Mouse (Mus musculus) cortical plate, adult 2 months (tissue): Measurements from ENCODE around the gene 1700056E22Rik. TPM values are rescaled to one million over a fixed set of nuclear protein-coding genes. Genes with fewer than 3 reads are reported as not detected.

Experiments used
- H3K27ac ChIP-seq: fragments of 200-500 bp; 2 replicates; pipeline ENCODE4 v1.5.1; 2012; ENCODE audit warnings: low read length, control low read depth, inconsistent platforms; ENCODE audit not compliant: insufficient read depth
- H3K4me1 ChIP-seq: fragments of 200-500 bp; 2 replicates; pipeline ENCODE4 v1.6.1; 2011; ENCODE audit warnings: low read length; ENCODE audit not compliant: control insufficient read depth, insufficient read depth
- H3K4me3 ChIP-seq: fragments of 200-500 bp; 2 replicates; pipeline ENCODE4 v1.5.1; 2011; ENCODE audit warnings: mild to moderate bottlenecking, low read length, control low read depth; ENCODE audit not compliant: insufficient read depth
- CTCF ChIP-seq: fragments of 200-500 bp; IDR thresholded peaks from 2 replicates; pipeline ENCODE4 v1.5.1; 2011; ENCODE audit warnings: mild to moderate bottlenecking, control low read depth, low read length; ENCODE audit not compliant: insufficient read depth; ENCODE audit errors: extremely low read depth
- POLR2A ChIP-seq: fragments of 200-500 bp; IDR thresholded peaks from 2 replicates; pipeline ENCODE4 v1.6.1; 2011; ENCODE audit warnings: mild to moderate bottlenecking, low read length, control low read depth; ENCODE audit not compliant: insufficient read depth; ENCODE audit errors: extremely low read depth
- polyA plus RNA-seq: library from polyadenylated mRNA; depleted of rRNA; stranded (reverse); fragments of >200 nt; gene quantifications from 2 replicates; pipeline ENCODE4 v1.2.3, GENCODE M21; 2012

Gene 1700056E22Rik
- polyA plus RNA-seq, 1 experiment, result 0.23 TPM

DNA sequence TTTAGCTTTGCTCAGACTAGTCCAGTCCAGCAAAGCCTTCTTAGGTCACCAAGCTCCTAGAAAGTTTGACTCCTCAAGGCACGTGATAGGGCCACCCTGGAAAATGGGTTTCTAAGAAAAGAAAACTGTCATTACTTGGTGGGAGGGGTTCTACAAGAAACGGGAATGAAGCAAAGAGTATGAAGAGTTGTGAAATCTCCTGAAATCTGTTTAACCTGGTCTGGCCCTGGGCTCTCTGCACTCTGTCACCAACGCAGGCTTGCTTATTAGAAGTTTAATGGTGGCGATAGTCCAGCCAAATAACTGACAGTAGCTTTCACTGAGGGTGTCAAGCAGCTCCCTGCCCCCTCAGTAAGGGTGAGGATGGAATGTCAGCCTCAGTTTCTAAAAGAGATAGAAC is 19.0 kb upstream of the 1700056E22Rik start:
- Histone ChIP-seq H3K27ac (no peak overlapping the region), H3K4me1 (no peaks in the 10 kb centered on the region; the same call in 1 of the 2 replicates), H3K4me3 (no peak overlapping the region)
- TF ChIP-seq CTCF (no peak), POLR2A (no peak)

GRCm38 (mm10) chr1:184052331-184052730 is 18.2 kb upstream of the 1700056E22Rik start:
- no peak for TF ChIP-seq POLR2A
- TF ChIP-seq CTCF, result no peak
- Histone ChIP-seq H3K27ac (no peak overlapping the region), H3K4me1 (no peaks in the 10 kb centered on the region; the same call in 1 of the 2 replicates), H3K4me3 (no peak overlapping the region)

- Histone ChIP-seq H3K4me1 (no peaks in the 10 kb centered on the region; the same call in 1 of the 2 replicates), H3K27ac (no peak overlapping the region), H3K4me3 (no peak overlapping the region)
- TF ChIP-seq POLR2A (no peak), CTCF (no peak)
Measured at GRCm38 (mm10) chr1:184051824-184052223, 17.7 kb upstream of the 1700056E22Rik start.

GRCm38 (mm10) chr1:184051286-184051685 is 17.2 kb upstream of the 1700056E22Rik start:
- H3K4me1 ChIP-seq, result no peaks in the 10 kb centered on the region; the same call in 1 of the 2 replicates
- H3K27ac ChIP-seq, result no peak overlapping the region
- TF ChIP-seq POLR2A, result no peak
- no peak for TF ChIP-seq CTCF
- H3K4me3 ChIP-seq, result no peak overlapping the region

- Histone ChIP-seq H3K27ac (no peak overlapping the region), H3K4me3 (no peak overlapping the region), H3K4me1 (no peaks in the 10 kb centered on the region)
- no peak for TF ChIP-seq CTCF
Measured at GRCm38 (mm10) chr1:184048675-184049418, 14.7 kb upstream of the 1700056E22Rik start.

DNA sequence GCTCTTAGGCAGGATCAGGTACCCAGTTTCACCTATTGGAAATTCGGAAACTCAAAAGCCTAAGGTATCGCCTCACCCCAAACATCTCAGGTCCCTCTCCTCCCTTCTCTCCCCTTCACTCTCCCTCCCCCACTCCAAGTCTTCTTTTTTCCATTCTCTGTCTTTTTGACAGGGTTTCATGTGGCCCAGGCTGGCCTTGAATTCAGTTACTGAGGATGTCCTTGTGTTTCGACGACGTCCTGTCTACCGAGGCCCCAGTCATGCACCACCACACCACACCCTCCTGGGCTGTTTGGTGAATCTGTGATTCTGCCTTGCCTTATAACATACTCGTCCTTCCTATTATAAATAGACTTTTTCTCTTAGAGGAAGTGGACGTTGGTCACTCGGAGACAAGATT is 13.7 kb upstream of the 1700056E22Rik start:
- Histone ChIP-seq H3K4me1 (no peaks in the 10 kb centered on the region), H3K27ac (no peak overlapping the region), H3K4me3 (no peak overlapping the region)
- TF ChIP-seq CTCF (no peak), POLR2A (no peak)

GRCm38 (mm10) chr1:184046070-184046677 is 12.1 kb upstream of the 1700056E22Rik start:
- H3K27ac ChIP-seq, result no peak overlapping the region
- TF ChIP-seq POLR2A, result no peak
- TF ChIP-seq CTCF, result no peak
- no peaks in the 10 kb centered on the region for H3K4me1 ChIP-seq
- no peak overlapping the region for H3K4me3 ChIP-seq

GRCm38 (mm10) chr1:184043391-184043790 is 9.3 kb upstream of the 1700056E22Rik start:
- Histone ChIP-seq H3K4me3 (no peak overlapping the region), H3K27ac (no peak overlapping the region), H3K4me1 (no peaks in the 10 kb centered on the region)
- TF ChIP-seq POLR2A (no peak), CTCF (no peak)

GRCm38 (mm10) chr1:184042745-184043144 is 8.6 kb upstream of the 1700056E22Rik start:
- no peaks in the 10 kb centered on the region for H3K4me1 ChIP-seq
- no peak overlapping the region for H3K27ac ChIP-seq
- TF ChIP-seq CTCF, result no peak
- TF ChIP-seq POLR2A, result no peak
- no peak overlapping the region for H3K4me3 ChIP-seq

DNA sequence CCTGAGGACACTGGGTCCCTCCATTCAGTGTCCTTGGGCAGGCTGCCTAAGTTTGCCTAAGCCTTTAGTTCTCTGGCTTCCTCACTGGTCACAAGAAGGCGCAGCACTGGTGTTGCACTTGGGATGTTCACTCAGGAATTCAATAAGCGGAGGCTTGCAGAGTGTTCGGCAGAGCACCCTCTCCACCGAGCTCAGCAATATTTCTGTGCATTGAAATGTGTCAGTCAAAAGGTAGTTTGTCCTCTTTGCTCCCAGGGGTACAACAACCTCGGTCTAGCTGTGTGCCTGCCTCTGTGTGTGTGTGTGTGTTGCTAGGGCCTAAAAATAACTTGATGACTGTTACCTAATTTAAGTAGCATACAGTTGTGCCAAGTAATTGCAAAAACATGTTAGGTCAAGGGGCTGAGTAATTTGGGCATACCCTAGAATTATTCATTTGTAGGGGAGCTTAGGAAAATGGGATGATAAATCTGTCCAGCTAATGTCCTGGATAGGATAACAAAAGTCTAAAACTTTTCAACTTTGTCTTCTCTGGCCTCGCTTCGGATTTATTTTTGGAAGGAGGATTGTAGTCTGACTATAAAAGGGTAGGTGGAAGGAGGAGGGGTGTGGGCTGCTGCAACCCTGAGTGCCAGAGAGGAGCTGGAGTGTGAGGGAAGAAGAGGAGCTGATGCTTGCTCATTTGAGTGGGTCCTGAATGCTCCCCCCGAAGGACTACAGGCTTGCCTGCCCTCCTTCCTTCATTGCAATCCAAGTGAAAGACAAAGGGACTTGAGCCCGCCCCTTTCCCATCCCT is 7.9 kb upstream of the 1700056E22Rik start:
- TF ChIP-seq CTCF (no peak), POLR2A (no peak)
- Histone ChIP-seq H3K4me1 (no peaks in the 10 kb centered on the region), H3K27ac (no peak overlapping the region), H3K4me3 (no peak overlapping the region; the same call in 1 of the 2 replicates)
